Mouse (Mus musculus) heart, postnatal 25 days (tissue): Measurements from ENCODE around the gene Mgme1. TPM values are rescaled to one million over a fixed set of nuclear protein-coding genes. Genes with fewer than 3 reads are reported as not detected.

Experiments
- DNase-seq: peaks from one replicate; pipeline ENCODE4 v3.0.0; 2022; ENCODE audit warnings: low spot score
- intact Hi-C: fragments of 180-260 bp; cut with DNase I; formaldehyde crosslinking; loops from one replicate; pipeline ENCODE4 v1.15.1; 2025
- total RNA-seq, 2 experiments: library from RNA; stranded (reverse); gene quantifications; 2 replicates each; pipeline ENCODE4 v1.2.3; 2021

Gene Mgme1
- total RNA-seq, result 10 to 100 TPM; 12.3 to 12.4 TPM

GRCm38 (mm10) chr2:144270507-144271420 lies at the start of gene Mgme1, which contains the start of gene Snx5:
TSS of gene Mgme1 (plus strand) at chr2:144270663.
TSS of gene Snx5 (minus strand) at chr2:144270906.
- DNase-seq, result peak; percentile 85
- intact Hi-C loops, result loop anchor here (5.0 kb wide), 2 partner anchors 97 to 263 kb away; partner anchors contain the start of genes Kat14 and Pet117

- intact Hi-C loops, result no loop called here
- no peak for DNase-seq
Observed at GRCm38 (mm10) chr2:144224351-144224750, 46.1 kb upstream of the Mgme1 start.

GRCm38 (mm10) chr2:144226906-144227586 lies 43.4 kb upstream of the Mgme1 start:
- intact Hi-C loops, result no loop called here
- DNase-seq, result no peak

GRCm38 (mm10) chr2:144228521-144229346 lies 41.7 kb upstream of the Mgme1 start:
- intact Hi-C loops, result no loop called here

GRCm38 (mm10) chr2:144229647-144230046 lies 40.8 kb upstream of the Mgme1 start:
- intact Hi-C loops, result no loop called here
- DNase-seq, result no peak

More at GRCm38 (mm10) chr2:144228521-144229346, 41.7 kb upstream of the Mgme1 start:
- no peak for DNase-seq

- intact Hi-C loops, result no loop called here
- DNase-seq, result no peak
Observed at GRCm38 (mm10) chr2:144230498-144230897, 40.0 kb upstream of the Mgme1 start.

GRCm38 (mm10) chr2:144231115-144231514 lies 39.3 kb upstream of the Mgme1 start:
- intact Hi-C loops, result no loop called here
- DNase-seq, result no peak

- intact Hi-C loops, result no loop called here
- DNase-seq, result no peak
Observed at GRCm38 (mm10) chr2:144233534-144233933, 36.9 kb upstream of the Mgme1 start.

- intact Hi-C loops, result no loop called here
- DNase-seq, result no peak
Observed at GRCm38 (mm10) chr2:144235776-144236175, 34.7 kb upstream of the Mgme1 start.

- no peak for DNase-seq
- intact Hi-C loops, result no loop called here
Observed at GRCm38 (mm10) chr2:144236791-144237584, 33.5 kb upstream of the Mgme1 start.

- intact Hi-C loops, result no loop called here
- DNase-seq, result peak; percentile 77
Observed at GRCm38 (mm10) chr2:144238341-144238740, 32.1 kb upstream of the Mgme1 start.

- no peak for DNase-seq
- intact Hi-C loops, result no loop called here
Observed at GRCm38 (mm10) chr2:144239318-144239717, 31.1 kb upstream of the Mgme1 start.

- intact Hi-C loops, result no loop called here
- no peak for DNase-seq
Observed at GRCm38 (mm10) chr2:144240095-144240899, 30.2 kb upstream of the Mgme1 start.

- no peak for DNase-seq
- intact Hi-C loops, result no loop called here
Observed at GRCm38 (mm10) chr2:144245464-144245863, 25.0 kb upstream of the Mgme1 start.

- intact Hi-C loops, result no loop called here
- DNase-seq, result no peak
Observed at GRCm38 (mm10) chr2:144246270-144246669, 24.2 kb upstream of the Mgme1 start.

- peak; percentile 23 for DNase-seq
- intact Hi-C loops, result no loop called here
Observed at GRCm38 (mm10) chr2:144247337-144247978, 23.0 kb upstream of the Mgme1 start.

GRCm38 (mm10) chr2:144248613-144249376 lies 21.7 kb upstream of the Mgme1 start:
- no peak for DNase-seq
- intact Hi-C loops, result no loop called here
